Mouse (Mus musculus) hindbrain, embryonic 16.5 days (tissue): Measurements from ENCODE around the gene Rhoh. TPM values are rescaled to one million over a fixed set of nuclear protein-coding genes. Genes with fewer than 3 reads are reported as not detected.

ENCODE experiments used
- ATAC-seq: fragments of 200-750 bp; cut with Nextera tagmentation; 2 replicates; pipeline ENCODE4 v1.8.0; 2017; ENCODE audit warnings: moderate TSS enrichment, moderate library complexity
- H3K27ac ChIP-seq: fragments of 300-500 bp; sonication (generic); 2 replicates; pipeline ENCODE4 v1.5.1; 2014; ENCODE audit warnings: low read depth, mild to moderate bottlenecking, control low read depth, low read length, moderate library complexity
- H3K27me3 ChIP-seq: fragments of 300-500 bp; sonication (generic); replicated peaks from 2 replicates; pipeline ENCODE4 v1.6.1; 2014; ENCODE audit warnings: low read length; ENCODE audit not compliant: control insufficient read depth, insufficient read depth
- H3K36me3 ChIP-seq: fragments of 300-500 bp; sonication (generic); 2 replicates; pipeline ENCODE4 v1.6.1; 2014; ENCODE audit warnings: mild to moderate bottlenecking, low read length, moderate library complexity, mixed read lengths; ENCODE audit not compliant: control insufficient read depth, insufficient read depth
- H3K4me1 ChIP-seq: fragments of 300-500 bp; sonication (generic); 2 replicates; pipeline ENCODE4 v1.6.1; 2014; ENCODE audit warnings: low read depth, low read length; ENCODE audit not compliant: control insufficient read depth, insufficient read depth
- H3K4me2 ChIP-seq: fragments of 300-500 bp; sonication (generic); 2 replicates; pipeline ENCODE4 v1.6.1; 2014; ENCODE audit warnings: mild to moderate bottlenecking, low read length, control low read depth, moderate library complexity
- H3K4me3 ChIP-seq: fragments of 300-500 bp; sonication (generic); 2 replicates; pipeline ENCODE4 v1.5.1; 2014; ENCODE audit warnings: mild to moderate bottlenecking, low read length, control low read depth, moderate library complexity
- H3K9ac ChIP-seq: fragments of 300-500 bp; sonication (generic); 2 replicates; pipeline ENCODE4 v1.6.1; 2014; ENCODE audit warnings: low read depth, mild to moderate bottlenecking, control low read depth, low read length, moderate library complexity
- H3K9me3 ChIP-seq: fragments of 300-500 bp; sonication (generic); 2 replicates; pipeline ENCODE4 v1.6.1; 2014; ENCODE audit warnings: mild to moderate bottlenecking, low read length, moderate library complexity; ENCODE audit not compliant: control insufficient read depth
- WGBS: fragments of 180-500 bp; shearing (Covaris S2); extraction: QIAGEN DNeasy Blood & Tissue Kit; methylation state at CpG from one replicate; pipeline ENCODE4 v1.1.7; 2014; 5-methylcytosine and 5-hydroxymethylcytosine counted together
- polyA plus RNA-seq: library from polyadenylated mRNA; unstranded; fragments of >200 nt; fragmentation: Nextera tagmentation; extraction: Ambion mirVana; gene quantifications from 2 replicates; pipeline ENCODE4 v1.2.1, GENCODE M21; 2015

The Rhoh gene
- polyA plus RNA-seq, 1 experiment from 2014 or later = 0.80 TPM

GRCm38 (mm10) chr5:65864946-65865345 lies 3.9 kb downstream of the Rhoh start:
- Histone ChIP-seq H3K27me3 (no peaks in the 10 kb centered on the region), H3K36me3 (no peaks in the 10 kb centered on the region), H3K4me3 (no peak overlapping the region), H3K4me1 (no peaks in the 10 kb centered on the region), H3K27ac (no peak overlapping the region), H3K9ac (no peak overlapping the region), H3K9me3 (no peaks in the 10 kb centered on the region), H3K4me2 (no peak overlapping the region)
- no peak for ATAC-seq
- 95% methylated on average over 3 of the region's 3 CpGs for WGBS

- Histone ChIP-seq H3K9me3 (no peaks in the 10 kb centered on the region), H3K36me3 (no peaks in the 10 kb centered on the region), H3K27me3 (no peaks in the 10 kb centered on the region), H3K4me3 (no peak overlapping the region), H3K9ac (no peak overlapping the region), H3K4me1 (no peaks in the 10 kb centered on the region), H3K27ac (no peak overlapping the region), H3K4me2 (no peak overlapping the region)
- no peak for ATAC-seq
- 89% methylated on average over 6 of the region's 6 CpGs for WGBS
These were observed 5.6 kb downstream of the Rhoh start for GRCm38 (mm10) chr5:65866591-65866990.

GRCm38 (mm10) chr5:65867380-65868116 lies 6.5 kb downstream of the Rhoh start:
- Histone ChIP-seq H3K27me3 (no peaks in the 10 kb centered on the region), H3K27ac (no peak overlapping the region), H3K36me3 (no peaks in the 10 kb centered on the region), H3K4me3 (no peak overlapping the region), H3K4me2 (no peak overlapping the region), H3K9ac (no peak overlapping the region), H3K9me3 (no peaks in the 10 kb centered on the region), H3K4me1 (no peaks in the 10 kb centered on the region)
- ATAC-seq = no peak
- WGBS = 85% methylated on average over 7 of the region's 7 CpGs

- no peak overlapping the region for H3K27ac ChIP-seq
- H3K9ac ChIP-seq = no peak overlapping the region
- no peak for ATAC-seq
- H3K4me3 ChIP-seq = no peak overlapping the region
- H3K4me2 ChIP-seq = no peak overlapping the region
- H3K4me1 ChIP-seq = no peaks in the 10 kb centered on the region
- no peaks in the 10 kb centered on the region for H3K27me3 ChIP-seq
- WGBS = 79% methylated on average over 3 of the region's 3 CpGs
- H3K36me3 ChIP-seq = no peaks in the 10 kb centered on the region
- no peaks in the 10 kb centered on the region for H3K9me3 ChIP-seq
These were observed 7.4 kb downstream of the Rhoh start for GRCm38 (mm10) chr5:65868419-65868818.

- Histone ChIP-seq H3K36me3 (no peaks in the 10 kb centered on the region), H3K4me1 (no peaks in the 10 kb centered on the region), H3K27me3 (no peaks in the 10 kb centered on the region), H3K27ac (no peak overlapping the region), H3K4me3 (no peak overlapping the region), H3K9me3 (no peaks in the 10 kb centered on the region), H3K4me2 (no peak overlapping the region), H3K9ac (no peak overlapping the region)
- ATAC-seq = no peak
- 94% methylated on average over 4 of the region's 4 CpGs for WGBS
These were observed 8.6 kb downstream of the Rhoh start for GRCm38 (mm10) chr5:65869660-65870059.

- Histone ChIP-seq H3K27ac (no peak overlapping the region), H3K9me3 (no peaks in the 10 kb centered on the region), H3K4me1 (no peaks in the 10 kb centered on the region), H3K4me3 (no peak overlapping the region), H3K36me3 (no peaks in the 10 kb centered on the region), H3K9ac (no peak overlapping the region), H3K27me3 (no peaks in the 10 kb centered on the region), H3K4me2 (no peak overlapping the region)
- ATAC-seq = no peak
- 90% methylated on average over 13 of the region's 13 CpGs for WGBS
These were observed 10.4 kb downstream of the Rhoh start for GRCm38 (mm10) chr5:65871276-65871875.

- no peak for ATAC-seq
- Histone ChIP-seq H3K9ac (no peak overlapping the region), H3K4me3 (no peak overlapping the region), H3K9me3 (no peaks in the 10 kb centered on the region), H3K4me1 (no peaks in the 10 kb centered on the region), H3K36me3 (no peaks in the 10 kb centered on the region), H3K27me3 (no peaks in the 10 kb centered on the region), H3K4me2 (no peak overlapping the region), H3K27ac (no peak overlapping the region)
- WGBS = 80% methylated on average over 4 of the region's 4 CpGs
These were observed 12.2 kb downstream of the Rhoh start for GRCm38 (mm10) chr5:65873212-65873611.

- Histone ChIP-seq H3K9me3 (no peaks in the 10 kb centered on the region), H3K9ac (no peak overlapping the region), H3K4me2 (no peak overlapping the region), H3K4me3 (no peak overlapping the region), H3K27ac (no peak overlapping the region), H3K36me3 (no peaks in the 10 kb centered on the region), H3K4me1 (no peaks in the 10 kb centered on the region), H3K27me3 (no peaks in the 10 kb centered on the region)
- WGBS = 94% methylated on average over 7 of the region's 7 CpGs
- ATAC-seq = no peak
These were observed 14.3 kb downstream of the Rhoh start for GRCm38 (mm10) chr5:65875269-65875668.

GRCm38 (mm10) chr5:65878367-65878766 lies 17.4 kb downstream of the Rhoh start:
- no peaks in the 10 kb centered on the region for H3K36me3 ChIP-seq
- H3K4me3 ChIP-seq = no peak overlapping the region
- WGBS = 69% methylated on average over 3 of the region's 3 CpGs
- ATAC-seq = no peak
- H3K9ac ChIP-seq = no peak overlapping the region
- H3K4me1 ChIP-seq = no peaks in the 10 kb centered on the region
- H3K9me3 ChIP-seq = no peaks in the 10 kb centered on the region
- H3K27ac ChIP-seq = no peak overlapping the region
- no peaks in the 10 kb centered on the region for H3K27me3 ChIP-seq
- H3K4me2 ChIP-seq = no peak overlapping the region
